Mouse (Mus musculus): ENCODE measurements around the gene Rap1a. TPM values are rescaled to one million over a fixed set of nuclear protein-coding genes. Genes with fewer than 3 reads are reported as not detected.

The Rap1a gene
- total RNA-seq, 2 experiments from 2014 or later: 76.5 to 84.1 TPM

GRCm38 (mm10) chr3:105808179-105809037, 7.3 kb upstream of the Rap1a start:
- intact Hi-C loops (cut with DNase I): loop anchor here (10.0 kb wide), 1 partner anchor 86 kb away; no protein-coding TSS in a partner anchor
- DNase-seq (ENCODE audit: low spot score in 2 of 2): no peak

GRCm38 (mm10) chr3:105807672-105808071, 6.5 kb upstream of the Rap1a start:
- no peak for DNase-seq (ENCODE audit: low spot score in 2 of 2)
- intact Hi-C loops (cut with DNase I): loop anchor here (10.0 kb wide), 1 partner anchor 87 kb away; no protein-coding TSS in a partner anchor

GRCm38 (mm10) chr3:105806519-105807249, 5.5 kb upstream of the Rap1a start:
- DNase-seq (ENCODE audit: low spot score in 2 of 2): no peak
- intact Hi-C loops (cut with DNase I): loop anchor here (10.0 kb wide), 1 partner anchor 88 kb away; no protein-coding TSS in a partner anchor

- intact Hi-C loops (cut with DNase I): loop anchor here (5.0 to 10.0 kb wide), 2 partner anchors 61 to 91 kb away; no protein-coding TSS in a partner anchor
- no peak for DNase-seq (ENCODE audit: low spot score in 2 of 2)
Measured at GRCm38 (mm10) chr3:105803600-105803999, 2.5 kb upstream of the Rap1a start.

- no peak for DNase-seq (ENCODE audit: low spot score in 2 of 2)
- intact Hi-C loops (cut with DNase I): loop anchor here (5.0 to 10.0 kb wide), 2 partner anchors 58 to 94 kb away; no protein-coding TSS in a partner anchor
Measured at GRCm38 (mm10) chr3:105800675-105801190, 403 bp downstream of the Rap1a start.

GRCm38 (mm10) chr3:105800156-105800674, 921 bp downstream of the Rap1a start:
- DNase-seq (ENCODE audit: low spot score in 2 of 2): no peak
- intact Hi-C loops (cut with DNase I): loop anchor here (5.0 to 10.0 kb wide), 2 partner anchors 58 to 95 kb away; no protein-coding TSS in a partner anchor

- intact Hi-C loops (cut with DNase I): no loop called here
- no peak for DNase-seq (ENCODE audit: low spot score in 2 of 2)
Measured at GRCm38 (mm10) chr3:105799375-105799774, 1.8 kb downstream of the Rap1a start.

- intact Hi-C loops (cut with DNase I): no loop called here
- DNase-seq (ENCODE audit: low spot score in 2 of 2): no peak
Measured at GRCm38 (mm10) chr3:105798770-105799169, 2.4 kb downstream of the Rap1a start.

GRCm38 (mm10) chr3:105797427-105797826, 3.7 kb downstream of the Rap1a start:
- intact Hi-C loops (cut with DNase I): no loop called here
- DNase-seq (ENCODE audit: low spot score in 2 of 2): no peak

GRCm38 (mm10) chr3:105796761-105797160, 4.4 kb downstream of the Rap1a start:
- no peak for DNase-seq (ENCODE audit: low spot score in 2 of 2)
- intact Hi-C loops (cut with DNase I): no loop called here

GRCm38 (mm10) chr3:105794309-105794708, 6.8 kb downstream of the Rap1a start:
- intact Hi-C loops (cut with DNase I): no loop called here
- DNase-seq (ENCODE audit: low spot score in 2 of 2): no peak

GRCm38 (mm10) chr3:105792309-105792708, 8.8 kb downstream of the Rap1a start:
- DNase-seq (ENCODE audit: low spot score in 2 of 2): no peak
- intact Hi-C loops (cut with DNase I): no loop called here

- no peak for DNase-seq (ENCODE audit: low spot score in 2 of 2)
- intact Hi-C loops (cut with DNase I): no loop called here
Measured at GRCm38 (mm10) chr3:105791129-105791528, 10.0 kb downstream of the Rap1a start.

- no peak for DNase-seq (ENCODE audit: low spot score in 2 of 2)
- intact Hi-C loops (cut with DNase I): no loop called here
Measured at GRCm38 (mm10) chr3:105790338-105790737, 10.8 kb downstream of the Rap1a start.

- intact Hi-C loops (cut with DNase I): no loop called here
- no peak for DNase-seq (ENCODE audit: low spot score in 2 of 2)
Measured at GRCm38 (mm10) chr3:105789776-105790175, 11.4 kb downstream of the Rap1a start.

GRCm38 (mm10) chr3:105787328-105787727, 13.8 kb downstream of the Rap1a start:
- intact Hi-C loops (cut with DNase I): no loop called here
- no peak for DNase-seq (ENCODE audit: low spot score in 2 of 2)

GRCm38 (mm10) chr3:105785865-105786264, 15.3 kb downstream of the Rap1a start:
- intact Hi-C loops (cut with DNase I): no loop called here
- DNase-seq (ENCODE audit: low spot score in 2 of 2): no peak

GRCm38 (mm10) chr3:105783809-105784208, 17.3 kb downstream of the Rap1a start:
- intact Hi-C loops (cut with DNase I): no loop called here
- no peak for DNase-seq (ENCODE audit: low spot score in 2 of 2)

- intact Hi-C loops (cut with DNase I): no loop called here
- DNase-seq (ENCODE audit: low spot score in 2 of 2): no peak
Measured at GRCm38 (mm10) chr3:105782406-105782805, 18.7 kb downstream of the Rap1a start.

- intact Hi-C loops (cut with DNase I): no loop called here
- DNase-seq (ENCODE audit: low spot score in 2 of 2): no peak
Measured at GRCm38 (mm10) chr3:105777997-105778396, 23.1 kb downstream of the Rap1a start.

Measured in left cerebral cortex, postnatal 14 days (tissue).